Mouse (Mus musculus): ENCODE measurements around the gene Hpcal1.

GRCm38 (mm10) chr12:17653051-17653783 is 37.4 kb upstream of the Hpcal1 start:
- TF ChIP-seq CTCF (IDR thresholded peaks at IDR 0.05; ENCODE audit: extremely low read depth, insufficient read depth, insufficient read length, insufficient replicate concordance): no peak
- TF ChIP-seq POLR2A (IDR thresholded peaks at IDR 0.05; ENCODE audit: low read depth, low read length): no peak
